Mouse (Mus musculus) embryo, embryonic 11 days (tissue): ENCODE data around the gene Sec14l1.

Source experiments
- DNase-seq: peaks from one replicate; pipeline ENCODE4 v3.0.0-alpha.2; 2015

Sec14l1 gene

GRCm38 (mm10) chr11:117088271-117088991 lies 26.5 kb upstream of the Sec14l1 start:
- no peak for DNase-seq

- no peak for DNase-seq
Observed at GRCm38 (mm10) chr11:117089673-117090419, 25.1 kb upstream of the Sec14l1 start.

- DNase-seq = no peak
Observed at GRCm38 (mm10) chr11:117091406-117091805, 23.6 kb upstream of the Sec14l1 start.

GRCm38 (mm10) chr11:117091845-117092244 lies 23.1 kb upstream of the Sec14l1 start:
- peak; percentile 71 for DNase-seq

- peak; percentile 39 for DNase-seq
Observed at GRCm38 (mm10) chr11:117092711-117093110, 22.3 kb upstream of the Sec14l1 start.

GRCm38 (mm10) chr11:117093900-117094552 lies 20.9 kb upstream of the Sec14l1 start:
- DNase-seq = no peak

- DNase-seq = no peak
Observed at GRCm38 (mm10) chr11:117094646-117095045, 20.3 kb upstream of the Sec14l1 start.

- no peak for DNase-seq
Observed at GRCm38 (mm10) chr11:117097021-117097420, 17.9 kb upstream of the Sec14l1 start.

GRCm38 (mm10) chr11:117098155-117098554 lies 16.8 kb upstream of the Sec14l1 start:
- no peak for DNase-seq

- DNase-seq = no peak
Observed at GRCm38 (mm10) chr11:117098784-117099183, 16.2 kb upstream of the Sec14l1 start.

- DNase-seq = no peak
Observed at GRCm38 (mm10) chr11:117099372-117099771, 15.6 kb upstream of the Sec14l1 start.

GRCm38 (mm10) chr11:117101351-117101921 lies 13.5 kb upstream of the Sec14l1 start:
- DNase-seq = no peak

- DNase-seq = no peak
Observed at GRCm38 (mm10) chr11:117101925-117102717, 12.8 kb upstream of the Sec14l1 start.

GRCm38 (mm10) chr11:117103523-117103922 lies 11.4 kb upstream of the Sec14l1 start:
- DNase-seq = no peak

GRCm38 (mm10) chr11:117104044-117104757 lies 10.8 kb upstream of the Sec14l1 start:
- DNase-seq = no peak

GRCm38 (mm10) chr11:117105315-117105714 lies 9.7 kb upstream of the Sec14l1 start:
- DNase-seq = no peak

- no peak for DNase-seq
Observed at GRCm38 (mm10) chr11:117105850-117106249, 9.1 kb upstream of the Sec14l1 start.

- peak; percentile 79 for DNase-seq
Observed at GRCm38 (mm10) chr11:117106633-117107334, 8.2 kb upstream of the Sec14l1 start.

GRCm38 (mm10) chr11:117107837-117108236 lies 7.1 kb upstream of the Sec14l1 start:
- no peak for DNase-seq

- no peak for DNase-seq
Observed at GRCm38 (mm10) chr11:117108595-117108994, 6.4 kb upstream of the Sec14l1 start.
